ENCODE assay signal across 36 mouse cellular contexts in the genomic region with DNA sequence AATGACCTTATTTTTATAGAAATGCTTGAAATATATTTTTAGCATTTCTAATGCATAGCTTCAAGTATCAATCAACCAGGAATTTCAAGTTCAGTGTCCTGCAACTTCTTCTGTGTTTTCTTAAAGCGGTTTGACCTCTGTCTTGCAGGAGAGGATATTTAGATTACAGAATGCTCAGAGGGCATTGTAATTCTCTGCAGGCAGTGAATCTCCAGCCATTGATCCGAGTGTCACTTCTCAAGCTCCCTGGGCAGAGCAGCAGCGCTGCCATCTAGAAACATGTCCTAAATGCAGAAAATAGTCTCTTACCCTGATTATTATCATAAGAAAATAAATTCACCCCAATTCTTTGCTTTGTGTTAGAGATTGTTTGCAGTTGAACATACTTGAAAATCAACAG.
DNase-seq lines count a peak whose midpoint lies in the region; ATAC-seq and TF ChIP-seq lines count a peak whose summit lies in the region.
"Had no signal": no experiment of that assay in that cellular context is flagged by ENCODE, and none has a peak within 500 bp of the region (broad histone marks: within the 10 kb centered on the region; RNA-seq: fewer than 3 reads in every experiment).

No protein-coding gene starts in this region.

- H3K36me3 ChIP-seq in midbrain, embryonic 11.5 days (ENCODE audit: control insufficient read depth, insufficient read depth, low read length), result no peaks in the 10 kb centered on the region
- H3K36me3 ChIP-seq in midbrain, embryonic 13.5 days, result no peaks in the 10 kb centered on the region
- no peaks in the 10 kb centered on the region for H3K36me3 ChIP-seq in midbrain, postnatal 0 days (ENCODE audit: insufficient read depth, low read length)
- H3K36me3 ChIP-seq in intestine, postnatal 0 days (ENCODE audit: control insufficient read depth, insufficient read depth), result no peaks in the 10 kb centered on the region
- H3K36me3 ChIP-seq: embryonic facial prominence, embryonic 15.5 days; heart, embryonic 10.5 days; heart, embryonic 15.5 days; hindbrain, embryonic 15.5 days; midbrain, embryonic 12.5 days; neural tube, embryonic 12.5 days had no signal

- WGBS in midbrain, embryonic 11.5 days, result 8% methylated on average over 3 of the region's 3 CpGs
- 5% methylated on average over 3 of the region's 3 CpGs for WGBS in midbrain, embryonic 13.5 days
- WGBS in midbrain, postnatal 0 days, result 12% methylated on average over 3 of the region's 3 CpGs
- 42% methylated on average over 3 of the region's 3 CpGs for WGBS in intestine, postnatal 0 days

- no peaks in the 10 kb centered on the region for H3K9me3 ChIP-seq in midbrain, embryonic 11.5 days (ENCODE audit: control insufficient read depth, low read length)
- no peaks in the 10 kb centered on the region for H3K9me3 ChIP-seq in midbrain, embryonic 13.5 days
- H3K9me3 ChIP-seq in midbrain, postnatal 0 days (ENCODE audit: low read length), result no peaks in the 10 kb centered on the region
- H3K9me3 ChIP-seq in intestine, postnatal 0 days (ENCODE audit: control insufficient read depth), result no peaks in the 10 kb centered on the region
- H3K9me3 ChIP-seq: embryonic facial prominence, embryonic 15.5 days; forebrain, embryonic 13.5 days; heart, embryonic 10.5 days; heart, embryonic 15.5 days; hindbrain, embryonic 15.5 days; midbrain, embryonic 12.5 days; neural tube, embryonic 12.5 days had no signal

- no peak overlapping the region for H3K4me2 ChIP-seq in midbrain, embryonic 11.5 days
- no peak overlapping the region for H3K4me2 ChIP-seq in midbrain, embryonic 13.5 days (replicated peaks)
- H3K4me2 ChIP-seq in midbrain, postnatal 0 days (ENCODE audit: low read depth, low read length, poor library complexity, severe bottlenecking), result no peak overlapping the region
- no peak overlapping the region for H3K4me2 ChIP-seq in intestine, postnatal 0 days (replicated peaks; ENCODE audit: low read depth)
- H3K4me2 ChIP-seq: embryonic facial prominence, embryonic 15.5 days; forebrain, embryonic 13.5 days; heart, embryonic 15.5 days; hindbrain, embryonic 15.5 days; midbrain, embryonic 12.5 days; neural tube, embryonic 12.5 days had no signal

- no peak overlapping the region; the same call in 1 of the 2 replicates for H3K27ac ChIP-seq in midbrain, embryonic 11.5 days (ENCODE audit: low read depth, low read length)
- no peak overlapping the region for H3K27ac ChIP-seq in midbrain, embryonic 13.5 days
- no peak overlapping the region for H3K27ac ChIP-seq in midbrain, postnatal 0 days (ENCODE audit: low read depth, low read length)
- no peak overlapping the region for H3K27ac ChIP-seq in intestine, postnatal 0 days (ENCODE audit: low read depth, low read length)
- H3K27ac ChIP-seq: embryonic facial prominence, embryonic 15.5 days; forebrain, embryonic 13.5 days; heart, embryonic 10.5 days; heart, embryonic 15.5 days; hindbrain, embryonic 15.5 days; liver, embryonic 14.5 days; macrophage; midbrain, embryonic 12.5 days; neural tube, embryonic 12.5 days had no signal

- no peak overlapping the region for H3K4me3 ChIP-seq in midbrain, embryonic 11.5 days (ENCODE audit: low read depth, low read length)
- no peak overlapping the region for H3K4me3 ChIP-seq in midbrain, embryonic 13.5 days (replicated peaks)
- H3K4me3 ChIP-seq in midbrain, postnatal 0 days (ENCODE audit: low read depth, low read length), result no peak overlapping the region
- H3K4me3 ChIP-seq in intestine, postnatal 0 days (ENCODE audit: low read depth, low read length), result no peak overlapping the region
- H3K4me3 ChIP-seq: embryonic facial prominence, embryonic 15.5 days; forebrain, embryonic 13.5 days; heart, embryonic 10.5 days; heart, embryonic 15.5 days; hindbrain, embryonic 15.5 days; midbrain, embryonic 12.5 days; myocyte; neural tube, embryonic 12.5 days had no signal

- peak; percentile 52; the same call in 1 of the 2 replicates for ATAC-seq in midbrain, embryonic 11.5 days (ENCODE audit: low FRiP score)
- no peak for ATAC-seq in midbrain, embryonic 13.5 days
- no peak for ATAC-seq in midbrain, postnatal 0 days (ENCODE audit: low FRiP score)
- no peak for ATAC-seq in intestine, postnatal 0 days
- ATAC-seq: activated CD4-positive, CD25-positive, alpha-beta regulatory T cell, adult 4 months; intestine, embryonic 16.5 days; Patski had no signal

- H3K27me3 ChIP-seq in midbrain, embryonic 11.5 days (ENCODE audit: control insufficient read depth, insufficient read depth, low read length), result no peaks in the 10 kb centered on the region
- no peaks in the 10 kb centered on the region for H3K27me3 ChIP-seq in midbrain, embryonic 13.5 days
- no peaks in the 10 kb centered on the region for H3K27me3 ChIP-seq in midbrain, postnatal 0 days (ENCODE audit: insufficient read depth, low read length)
- H3K27me3 ChIP-seq in intestine, postnatal 0 days (replicated peaks; ENCODE audit: control insufficient read depth, insufficient read depth, low read length), result no peaks in the 10 kb centered on the region
- H3K27me3 ChIP-seq: CH12.LX; embryonic facial prominence, embryonic 15.5 days; forebrain, embryonic 13.5 days; heart, embryonic 15.5 days; hindbrain, embryonic 15.5 days; midbrain, embryonic 12.5 days; neural tube, embryonic 12.5 days had no signal

- no peak overlapping the region for H3K9ac ChIP-seq in midbrain, embryonic 11.5 days (ENCODE audit: low read length)
- no peak overlapping the region for H3K9ac ChIP-seq in midbrain, embryonic 13.5 days (replicated peaks)
- no peak overlapping the region for H3K9ac ChIP-seq in midbrain, postnatal 0 days (replicated peaks; ENCODE audit: low read length, poor library complexity, severe bottlenecking)
- no peak overlapping the region for H3K9ac ChIP-seq in intestine, postnatal 0 days (ENCODE audit: low read depth, low read length)
- H3K9ac ChIP-seq: embryonic facial prominence, embryonic 15.5 days; forebrain, embryonic 13.5 days; heart, embryonic 15.5 days; hindbrain, embryonic 15.5 days; liver, embryonic 14.5 days; midbrain, embryonic 12.5 days; neural tube, embryonic 12.5 days had no signal

- H3K4me1 ChIP-seq in midbrain, embryonic 11.5 days (ENCODE audit: control insufficient read depth, insufficient read depth, low read length), result peaks cover 8% of the 10 kb centered on the region; the same call in 1 of the 2 replicates
- peaks cover 3% of the 10 kb centered on the region for H3K4me1 ChIP-seq in midbrain, embryonic 13.5 days (replicated peaks)
- H3K4me1 ChIP-seq in midbrain, postnatal 0 days (ENCODE audit: insufficient read depth, low read length), result no peaks in the 10 kb centered on the region
- no peaks in the 10 kb centered on the region for H3K4me1 ChIP-seq in intestine, postnatal 0 days (replicated peaks; ENCODE audit: control insufficient read depth, insufficient read depth, low read length)
- H3K4me1 ChIP-seq: embryonic facial prominence, embryonic 15.5 days; heart, embryonic 10.5 days; heart, embryonic 15.5 days; neural tube, embryonic 12.5 days had no signal

- TF ChIP-seq CTCF in midbrain, postnatal 0 days (IDR thresholded peaks at IDR 0.05), result no peak
- no peak for TF ChIP-seq CTCF in intestine, postnatal 0 days (IDR thresholded peaks at IDR 0.05; ENCODE audit: low read depth)

- peak; percentile 11 for DNase-seq in embryo, embryonic 10 days (ENCODE audit: low spot score)
- DNase-seq in embryo, embryonic 9.5 days (ENCODE audit: extremely low spot score), result no peak
- peak; percentile 81 for DNase-seq in midbrain, embryonic 11.5 days (ENCODE audit: low spot score, missing footprints)
- DNase-seq in ZHBTc4 (ENCODE audit: low read depth, low spot score), result peak; percentile 31
- peak; percentile 15 for DNase-seq in midbrain, postnatal 0 days (ENCODE audit: low spot score)
- no peak for DNase-seq in right cerebral cortex, postnatal 10 days (ENCODE audit: low spot score in 2 of 2)
- DNase-seq: adrenal gland, adult 2 months; adrenal gland, postnatal 36 days; cerebellum, adult 8-10 months; cerebellum, postnatal 25 days; gastrocnemius, postnatal 25 days; heart, adult 11 months; kidney, adult 9 months; kidney, postnatal 10 days; liver; lung, adult 2 months; lung, postnatal 10 days; right cerebral cortex, postnatal 25 days; thymus, adult 18-20 months; thymus, postnatal 25 days had no signal

Comparison
In these comparisons a context has a peak if more than half of its experiments do, and no peak if none do; other contexts are left out.
1. DNase-seq: peak in embryo, embryonic 10 days (single experiment), midbrain, embryonic 11.5 days (single experiment), ZHBTc4 (single experiment) and midbrain, postnatal 0 days (single experiment); none in embryo, embryonic 9.5 days (single experiment) and right cerebral cortex, postnatal 10 days (0 of 2).